Mouse (Mus musculus): ENCODE results near the gene Atp6v0c. TPM values are rescaled to one million over a fixed set of nuclear protein-coding genes. Genes with fewer than 3 reads are reported as not detected.

Gene Atp6v0c
- polyA plus RNA-seq, 1 experiment from 2014 or later: 627 TPM

DNA sequence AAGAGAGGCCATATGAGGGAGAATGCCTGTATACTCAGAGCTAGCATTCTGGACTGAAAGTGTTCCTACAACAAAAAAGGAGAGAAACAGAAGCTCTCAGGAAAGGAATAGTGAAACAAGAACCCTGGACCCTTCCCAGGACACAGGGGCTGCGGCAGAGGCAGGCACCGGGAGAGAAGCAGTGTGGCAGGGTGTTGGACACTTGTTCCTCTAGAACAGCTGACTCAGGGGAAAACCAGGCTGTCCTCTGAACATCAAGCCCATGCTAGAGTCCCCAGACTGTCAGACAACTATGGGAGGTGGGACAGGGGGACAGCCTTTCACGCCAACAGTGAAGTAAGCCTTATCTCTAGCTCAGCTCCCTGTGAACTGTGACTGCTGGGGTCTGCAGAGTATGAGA, 41.1 kb upstream of the Atp6v0c start:
- Histone ChIP-seq H3K9me3 (ENCODE audit: control insufficient read depth, low read length) (no peaks in the 10 kb centered on the region), H3K4me1 (replicated peaks; ENCODE audit: control insufficient read depth, insufficient read depth) (peaks cover 24% of the 10 kb centered on the region), H3K9ac (ENCODE audit: low read length) (no peak overlapping the region), H3K4me2 (replicated peaks; ENCODE audit: low read depth) (no peak overlapping the region), H3K27ac (replicated peaks) (peak overlapping the region; percentile 85; the same call in 1 of the 2 replicates), H3K36me3 (ENCODE audit: control insufficient read depth, insufficient read depth, low read length) (no peaks in the 10 kb centered on the region), H3K4me3 (ENCODE audit: low read depth, low read length) (no peak overlapping the region), H3K27me3 (ENCODE audit: control insufficient read depth, insufficient read depth, low read length) (peaks cover 3% of the 10 kb centered on the region; the same call in 1 of the 2 replicates)
- DNase-seq (ENCODE audit: low spot score) (no peak), ATAC-seq (ENCODE audit: low FRiP score, low TSS enrichment) (no peak)
- no peak for TF ChIP-seq CTCF (IDR thresholded peaks at IDR 0.05; ENCODE audit: low read depth)
- no peak for TF ChIP-seq EP300 (optimal IDR thresholded peaks at IDR 0.05)
- 79% methylated on average over 3 of the region's 3 CpGs for WGBS

GRCm38 (mm10) chr17:24209916-24210240, 40.4 kb upstream of the Atp6v0c start:
- Histone ChIP-seq H3K36me3 (ENCODE audit: control insufficient read depth, insufficient read depth, low read length) (no peaks in the 10 kb centered on the region), H3K9ac (ENCODE audit: low read length) (no peak overlapping the region), H3K4me3 (ENCODE audit: low read depth, low read length) (no peak overlapping the region), H3K27me3 (ENCODE audit: control insufficient read depth, insufficient read depth, low read length) (peaks cover 3% of the 10 kb centered on the region; the same call in 1 of the 2 replicates), H3K4me2 (replicated peaks; ENCODE audit: low read depth) (no peak overlapping the region), H3K4me1 (replicated peaks; ENCODE audit: control insufficient read depth, insufficient read depth) (peaks cover 25% of the 10 kb centered on the region), H3K27ac (replicated peaks) (peak overlapping the region; percentile 87), H3K9me3 (ENCODE audit: control insufficient read depth, low read length) (no peaks in the 10 kb centered on the region)
- TF ChIP-seq CTCF (IDR thresholded peaks at IDR 0.05; ENCODE audit: low read depth): no peak
- no peak for TF ChIP-seq EP300 (optimal IDR thresholded peaks at IDR 0.05)
- ATAC-seq (ENCODE audit: low FRiP score, low TSS enrichment): no peak
- no peak for DNase-seq (ENCODE audit: low spot score)
- WGBS: 56% methylated on average over 3 of the region's 3 CpGs

GRCm38 (mm10) chr17:24209043-24209915, 39.8 kb upstream of the Atp6v0c start, which contains the start of gene Ntn3:
Gene Ntn3 (minus strand): TSS chr17:24209531.
- peak within 1 kb of the TSS; percentile 87 for H3K27ac ChIP-seq (replicated peaks)
- peak within 1 kb of the TSS; percentile 95 for H3K4me2 ChIP-seq (replicated peaks; ENCODE audit: low read depth)
- peak within 1 kb of the TSS; percentile 71 for H3K9ac ChIP-seq (ENCODE audit: low read length)
- H3K4me1 ChIP-seq (replicated peaks; ENCODE audit: control insufficient read depth, insufficient read depth): peaks cover 25% of the 10 kb centered on the region
- ATAC-seq (ENCODE audit: low FRiP score, low TSS enrichment) (peak; percentile 35), DNase-seq (ENCODE audit: low spot score) (peak; percentile 66)
- no peak for TF ChIP-seq CTCF (IDR thresholded peaks at IDR 0.05; ENCODE audit: low read depth)
- peaks cover 3% of the 10 kb centered on the region; the same call in 1 of the 2 replicates for H3K27me3 ChIP-seq (ENCODE audit: control insufficient read depth, insufficient read depth, low read length)
- H3K4me3 ChIP-seq (ENCODE audit: low read depth, low read length): peak within 1 kb of the TSS; percentile 41
- H3K9me3 ChIP-seq (ENCODE audit: control insufficient read depth, low read length): no peaks in the 10 kb centered on the region
- no peaks in the 10 kb centered on the region for H3K36me3 ChIP-seq (ENCODE audit: control insufficient read depth, insufficient read depth, low read length)
- WGBS: 3% methylated on average over 40 of the region's 43 CpGs

GRCm38 (mm10) chr17:24208641-24209042, 39.1 kb upstream of the Atp6v0c start:
- Histone ChIP-seq H3K4me1 (replicated peaks; ENCODE audit: control insufficient read depth, insufficient read depth) (peaks cover 25% of the 10 kb centered on the region), H3K9ac (ENCODE audit: low read length) (peak overlapping the region; percentile 71), H3K36me3 (ENCODE audit: control insufficient read depth, insufficient read depth, low read length) (no peaks in the 10 kb centered on the region), H3K9me3 (ENCODE audit: control insufficient read depth, low read length) (no peaks in the 10 kb centered on the region), H3K4me2 (replicated peaks; ENCODE audit: low read depth) (peak overlapping the region; percentile 95), H3K4me3 (ENCODE audit: low read depth, low read length) (peak overlapping the region; percentile 41), H3K27ac (replicated peaks) (peak overlapping the region; percentile 87), H3K27me3 (ENCODE audit: control insufficient read depth, insufficient read depth, low read length) (peaks cover 3% of the 10 kb centered on the region; the same call in 1 of the 2 replicates)
- ATAC-seq (ENCODE audit: low FRiP score, low TSS enrichment) (0 out of 2 replicates have a peak, but pooled peaks have one; percentile 0), DNase-seq (ENCODE audit: low spot score) (peak; percentile 26)
- TF ChIP-seq EP300 (optimal IDR thresholded peaks at IDR 0.05) (no peak), CTCF (IDR thresholded peaks at IDR 0.05; ENCODE audit: low read depth) (no peak)
- WGBS: 5% methylated on average over 29 of the region's 29 CpGs

DNA sequence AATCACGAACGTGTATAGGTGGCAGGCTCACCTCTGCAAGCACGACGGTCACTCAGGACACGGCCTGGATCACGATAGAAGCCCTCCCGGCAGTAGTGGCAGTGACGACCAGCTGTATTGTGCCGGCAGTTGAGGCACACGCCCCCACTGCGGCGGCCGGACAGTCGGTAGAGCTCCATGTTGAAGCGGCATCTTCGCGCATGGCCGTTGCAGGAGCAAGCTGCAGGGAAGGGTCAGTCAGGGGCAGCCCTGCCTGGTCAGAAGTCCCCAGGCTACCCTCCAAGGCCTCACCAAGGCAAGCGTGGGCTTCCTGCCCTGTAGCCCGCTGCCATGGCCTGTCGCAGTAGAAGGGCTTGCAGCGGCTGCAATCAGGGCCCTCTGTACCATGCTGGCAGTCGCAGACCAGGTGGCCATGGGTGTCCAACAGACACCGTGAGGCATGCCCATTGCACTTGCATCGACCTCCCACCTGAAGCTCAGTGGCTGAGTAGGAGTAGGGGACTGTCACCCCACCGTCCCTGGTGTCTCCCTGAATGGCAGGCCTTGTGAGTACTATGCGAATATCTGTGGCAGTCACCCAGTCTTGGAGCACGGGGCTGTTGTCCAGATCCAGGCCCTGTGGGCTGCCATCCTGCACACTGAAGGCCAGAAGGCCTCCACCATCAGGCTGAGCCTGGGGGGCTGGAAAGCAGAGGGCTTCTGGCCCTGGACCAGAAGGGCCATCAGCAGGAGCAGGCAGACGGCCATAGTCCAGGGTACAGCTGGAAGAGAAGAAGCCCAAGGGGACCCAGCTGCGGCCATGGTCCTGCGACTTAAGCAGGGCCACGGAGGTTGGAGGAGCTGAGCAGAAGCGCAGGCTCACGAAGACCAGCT, 38.5 kb upstream of the Atp6v0c start:
- DNase-seq (ENCODE audit: low spot score): no peak
- 72% methylated on average over 34 of the region's 34 CpGs for WGBS
- TF ChIP-seq CTCF (IDR thresholded peaks at IDR 0.05; ENCODE audit: low read depth) (no peak), EP300 (optimal IDR thresholded peaks at IDR 0.05) (no peak)
- Histone ChIP-seq H3K27me3 (ENCODE audit: control insufficient read depth, insufficient read depth, low read length) (peaks cover 3% of the 10 kb centered on the region; the same call in 1 of the 2 replicates), H3K4me1 (replicated peaks; ENCODE audit: control insufficient read depth, insufficient read depth) (peaks cover 25% of the 10 kb centered on the region), H3K9me3 (ENCODE audit: control insufficient read depth, low read length) (no peaks in the 10 kb centered on the region), H3K36me3 (ENCODE audit: control insufficient read depth, insufficient read depth, low read length) (no peaks in the 10 kb centered on the region), H3K4me2 (replicated peaks; ENCODE audit: low read depth) (peak overlapping the region; percentile 95), H3K27ac (replicated peaks) (peak overlapping the region; percentile 87), H3K9ac (ENCODE audit: low read length) (peak overlapping the region; percentile 71), H3K4me3 (ENCODE audit: low read depth, low read length) (peak overlapping the region; percentile 41)
- ATAC-seq (ENCODE audit: low FRiP score, low TSS enrichment): no peak
